Mouse (Mus musculus) heart, embryonic 12.5 days (tissue): Measurements from ENCODE around the gene Sf3b4. TPM values are rescaled to one million over a fixed set of nuclear protein-coding genes. Genes with fewer than 3 reads are reported as not detected.

Experiments
- ATAC-seq: fragments of 200-750 bp; cut with Nextera tagmentation; 2 replicates; pipeline ENCODE4 v1.8.0; 2017; ENCODE audit warnings: moderate TSS enrichment, moderate library complexity; ENCODE audit not compliant: insufficient number of reproducible peaks, low FRiP score
- H3K27ac ChIP-seq: fragments of 300-500 bp; sonication (generic); 2 replicates; pipeline ENCODE4 v1.5.1; 2016; ENCODE audit warnings: mild to moderate bottlenecking, moderate library complexity; ENCODE audit not compliant: poor library complexity, severe bottlenecking
- H3K27me3 ChIP-seq: fragments of 300-500 bp; sonication (generic); replicated peaks from 2 replicates; pipeline ENCODE4 v1.6.1; 2016; ENCODE audit warnings: mild to moderate bottlenecking, moderate library complexity
- H3K36me3 ChIP-seq: fragments of 300-500 bp; sonication (generic); 2 replicates; pipeline ENCODE4 v1.6.1; 2016; ENCODE audit warnings: mild to moderate bottlenecking, moderate library complexity
- H3K4me1 ChIP-seq: fragments of 300-500 bp; sonication (generic); replicated peaks from 2 replicates; pipeline ENCODE4 v1.6.1; 2016; ENCODE audit warnings: mild to moderate bottlenecking
- H3K4me2 ChIP-seq: fragments of 300-500 bp; sonication (generic); 2 replicates; pipeline ENCODE4 v1.6.1; 2016; ENCODE audit warnings: mild to moderate bottlenecking, moderate library complexity
- H3K4me3 ChIP-seq: fragments of 300-500 bp; sonication (generic); 2 replicates; pipeline ENCODE4 v1.5.1; 2016; ENCODE audit warnings: mild to moderate bottlenecking
- H3K9ac ChIP-seq: fragments of 300-500 bp; sonication (generic); 2 replicates; pipeline ENCODE4 v1.6.1; 2016; ENCODE audit warnings: mild to moderate bottlenecking, moderate library complexity
- H3K9me3 ChIP-seq: fragments of 300-500 bp; sonication (generic); replicated peaks from 2 replicates; pipeline ENCODE4 v1.6.1; 2016; ENCODE audit warnings: mild to moderate bottlenecking, moderate library complexity
- WGBS: fragments of 180-500 bp; shearing (Covaris S2); methylation state at CpG from one replicate; pipeline ENCODE4 v1.1.7; 2016; 5-methylcytosine and 5-hydroxymethylcytosine counted together
- polyA plus RNA-seq: library from polyadenylated mRNA; unstranded; fragments of >200 nt; fragmentation: Nextera tagmentation; extraction: Ambion mirVana; gene quantifications from 2 replicates; pipeline ENCODE4 v1.2.1, GENCODE M21; 2016

The Sf3b4 gene
- polyA plus RNA-seq = 107 and 108 TPM in 2 replicates

DNA sequence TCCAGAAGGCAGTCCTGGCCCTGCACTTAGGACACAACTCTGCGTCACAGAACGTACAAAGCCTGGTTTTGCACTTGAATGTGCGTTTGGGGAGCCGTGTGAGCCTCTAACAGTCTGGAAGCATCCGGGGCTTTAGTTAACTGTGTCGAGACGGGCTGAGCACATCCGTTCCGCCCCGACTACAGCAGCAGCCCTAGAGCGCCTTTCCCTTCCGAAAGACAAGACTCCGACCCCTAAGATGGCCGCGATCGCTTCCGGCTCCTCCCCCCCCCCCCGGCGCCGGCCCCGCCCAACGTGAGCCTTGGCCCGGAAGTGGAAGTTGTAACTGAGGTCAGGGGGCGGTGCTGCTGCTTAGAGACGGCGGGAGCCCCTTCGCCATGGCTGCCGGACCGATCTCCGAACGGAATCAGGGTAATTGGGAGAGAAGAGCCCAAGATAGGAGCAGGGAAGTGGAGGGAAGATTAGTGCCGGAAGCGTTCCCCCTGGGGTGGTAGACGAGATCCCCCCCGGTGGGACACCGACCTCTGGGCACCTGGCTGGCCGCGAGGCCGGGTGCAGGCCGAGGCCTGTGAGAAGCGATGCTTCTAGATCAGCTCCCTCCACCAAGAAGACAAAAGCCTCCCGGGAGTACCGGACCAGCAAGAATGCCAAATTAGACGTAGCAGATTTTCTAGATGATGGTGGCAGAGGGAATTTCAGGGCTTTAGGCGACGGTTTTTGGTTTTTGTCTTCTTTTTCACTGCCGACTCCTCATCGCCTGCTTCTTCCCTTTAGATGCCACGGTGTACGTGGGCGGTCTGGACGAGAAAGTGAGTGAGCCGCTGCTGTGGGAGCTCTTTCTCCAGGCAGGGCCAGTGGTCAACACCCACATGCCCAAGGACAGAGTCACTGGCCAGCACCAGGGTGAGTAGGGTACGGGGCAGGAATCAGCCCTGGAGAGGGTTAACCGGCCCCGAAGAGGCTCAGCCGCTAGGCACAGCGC is at the start of gene Sf3b4:
Gene Sf3b4 (plus strand): TSS at position 136 of the 982 bp plus-strand sequence.
- ATAC-seq = peak; percentile 92
- H3K27me3 ChIP-seq = no peaks in the 10 kb centered on the region
- peak within 1 kb of the TSS; percentile 96 for H3K27ac ChIP-seq
- H3K4me3 ChIP-seq = peak within 1 kb of the TSS; percentile 98
- WGBS = under 1% methylated on average over 58 of the region's 58 CpGs
- peaks cover 43% of the 10 kb centered on the region for H3K36me3 ChIP-seq
- H3K4me1 ChIP-seq = peaks cover 43% of the 10 kb centered on the region
- no peaks in the 10 kb centered on the region for H3K9me3 ChIP-seq
- peak within 1 kb of the TSS; percentile 98 for H3K4me2 ChIP-seq
- peak within 1 kb of the TSS; percentile 94 for H3K9ac ChIP-seq

DNA sequence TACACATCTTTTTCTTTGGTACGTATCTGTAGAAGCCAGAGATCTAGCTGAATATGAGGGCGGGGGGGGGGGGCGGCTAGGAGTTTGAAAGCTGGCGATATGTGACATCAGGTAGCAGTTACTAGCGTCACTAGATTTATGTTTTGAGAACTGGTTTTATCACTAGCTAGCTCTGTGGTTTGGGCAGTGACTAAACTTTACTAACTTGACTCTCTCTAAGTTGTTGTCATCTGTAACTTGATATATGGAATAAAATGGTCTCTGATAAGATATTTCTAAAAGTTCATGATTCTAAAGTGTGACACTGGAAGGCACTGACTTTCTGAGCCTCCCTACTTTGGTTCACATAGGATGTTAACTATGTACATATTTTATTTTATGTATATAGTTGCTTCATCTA is 47.9 kb upstream of the Sf3b4 start:
- H3K27ac ChIP-seq = no peak overlapping the region
- peaks cover 16% of the 10 kb centered on the region for H3K4me1 ChIP-seq
- no peak overlapping the region for H3K4me3 ChIP-seq
- H3K27me3 ChIP-seq = no peaks in the 10 kb centered on the region
- no peak overlapping the region for H3K4me2 ChIP-seq
- no peaks in the 10 kb centered on the region for H3K9me3 ChIP-seq
- WGBS = 87% methylated on average over 5 of the region's 5 CpGs
- 0 out of 2 replicates have a peak, but pooled peaks cover 4% of the 10 kb centered on the region for H3K36me3 ChIP-seq
- ATAC-seq = no peak
- no peak overlapping the region for H3K9ac ChIP-seq

DNA sequence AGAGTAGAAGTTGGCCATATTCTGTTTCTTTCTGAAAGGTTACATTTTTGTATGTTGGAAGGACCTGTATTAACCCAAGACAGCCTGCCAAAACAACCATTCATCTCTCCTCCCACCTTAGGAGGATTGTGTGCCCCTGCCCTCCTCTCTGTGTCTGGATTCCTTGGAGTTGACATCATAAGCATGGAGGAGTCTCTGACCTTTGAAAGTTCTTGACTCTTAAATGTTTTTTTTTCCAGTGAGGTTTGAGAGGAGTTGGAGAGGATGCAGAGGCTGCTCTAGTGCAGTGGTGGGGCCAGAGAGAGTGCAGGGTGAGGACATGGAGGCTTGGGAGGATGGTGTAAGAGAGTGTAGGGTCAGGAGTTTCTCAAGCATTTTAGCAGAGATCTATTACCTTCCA is 44.0 kb upstream of the Sf3b4 start:
- Histone ChIP-seq H3K4me2 (no peak overlapping the region), H3K27me3 (no peaks in the 10 kb centered on the region), H3K9ac (no peak overlapping the region), H3K4me1 (peaks cover 28% of the 10 kb centered on the region), H3K27ac (peak overlapping the region; percentile 28; the same call in 1 of the 2 replicates), H3K36me3 (0 out of 2 replicates have a peak, but pooled peaks cover 3% of the 10 kb centered on the region), H3K4me3 (no peak overlapping the region), H3K9me3 (no peaks in the 10 kb centered on the region)
- peak; percentile 55 for ATAC-seq

DNA sequence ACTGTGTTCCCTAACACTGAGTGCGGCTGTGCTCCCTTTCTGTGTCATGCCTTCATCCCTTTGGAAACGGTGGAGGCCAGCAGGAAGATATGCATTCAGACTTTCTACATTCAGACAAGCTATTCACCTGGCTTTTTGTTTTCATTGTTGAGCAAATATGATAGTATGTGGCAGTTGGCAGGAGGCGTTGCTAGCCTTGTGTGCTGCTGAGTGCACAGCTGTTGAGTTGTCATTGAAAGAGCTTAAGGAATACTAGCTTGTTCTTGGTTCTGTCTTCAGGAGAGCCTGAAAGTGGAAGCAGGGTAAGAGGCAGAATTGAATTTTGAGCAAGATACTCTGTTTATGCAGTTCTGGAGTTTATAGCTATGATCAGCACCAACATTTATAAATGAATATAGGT is 39.7 kb upstream of the Sf3b4 start:
- Histone ChIP-seq H3K4me3 (no peak overlapping the region), H3K27ac (no peak overlapping the region), H3K9me3 (no peaks in the 10 kb centered on the region), H3K27me3 (no peaks in the 10 kb centered on the region), H3K36me3 (peaks cover 8% of the 10 kb centered on the region; the same call in 1 of the 2 replicates), H3K4me2 (no peak overlapping the region), H3K4me1 (peaks cover 34% of the 10 kb centered on the region), H3K9ac (no peak overlapping the region)
- ATAC-seq = no peak
- WGBS = 82% methylated on average over 3 of the region's 3 CpGs

DNA sequence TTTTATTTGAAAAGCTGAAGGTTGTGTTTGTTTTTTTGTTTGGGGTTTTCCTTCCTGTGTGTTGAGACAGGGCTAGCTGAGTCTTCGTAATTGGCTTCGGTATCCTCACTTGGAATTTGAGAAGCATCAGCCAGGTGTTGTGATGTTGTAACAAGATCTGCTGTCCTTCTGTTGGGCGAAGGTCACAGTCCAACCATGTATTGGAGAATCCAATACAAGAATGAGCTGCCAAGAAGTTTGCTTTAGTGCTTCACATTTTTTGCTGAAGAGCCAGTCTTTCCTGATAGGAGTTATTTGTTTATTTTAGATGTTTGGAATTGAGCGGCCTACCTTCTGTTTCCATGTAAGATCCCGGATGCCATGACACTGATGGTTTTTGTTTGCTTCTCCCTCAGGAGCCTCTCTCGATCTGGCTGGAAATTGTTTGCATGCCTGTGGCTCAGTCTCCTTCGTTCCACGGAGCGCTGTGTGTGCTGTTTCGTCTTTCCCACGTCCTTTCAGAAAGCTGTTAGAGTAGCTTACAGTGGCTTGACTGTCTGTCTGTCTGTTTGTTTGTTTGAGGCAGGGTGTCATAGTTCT is 38.7 kb upstream of the Sf3b4 start:
- H3K9me3 ChIP-seq = no peaks in the 10 kb centered on the region
- no peak for ATAC-seq
- no peak overlapping the region for H3K9ac ChIP-seq
- WGBS = 63% methylated on average over 11 of the region's 11 CpGs
- H3K4me1 ChIP-seq = peaks cover 29% of the 10 kb centered on the region
- H3K4me3 ChIP-seq = no peak overlapping the region
- H3K36me3 ChIP-seq = peaks cover 11% of the 10 kb centered on the region; the same call in 1 of the 2 replicates
- no peak overlapping the region for H3K27ac ChIP-seq
- no peak overlapping the region for H3K4me2 ChIP-seq
- H3K27me3 ChIP-seq = no peaks in the 10 kb centered on the region

DNA sequence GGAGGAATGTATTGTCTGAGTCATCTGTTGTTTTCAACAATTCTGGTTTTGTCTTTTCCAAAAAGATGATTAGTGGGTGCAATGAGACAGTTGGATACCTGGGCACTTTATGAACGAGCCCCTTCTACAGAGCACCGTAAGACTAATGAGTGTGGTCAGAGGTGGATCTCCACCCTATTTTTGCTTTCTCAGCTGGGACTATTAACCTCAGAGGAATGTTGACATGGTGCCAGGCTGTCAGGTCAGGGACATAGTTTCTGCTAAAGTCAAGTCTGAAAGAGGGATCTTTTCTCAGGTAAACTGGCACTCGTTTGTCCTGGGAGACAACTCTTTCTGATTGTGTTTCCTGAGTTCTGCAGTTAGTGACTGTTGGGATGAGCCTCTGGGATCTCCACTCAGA is 37.1 kb upstream of the Sf3b4 start:
- no peaks in the 10 kb centered on the region for H3K9me3 ChIP-seq
- peaks cover 15% of the 10 kb centered on the region for H3K4me1 ChIP-seq
- H3K27ac ChIP-seq = no peak overlapping the region
- H3K4me3 ChIP-seq = no peak overlapping the region
- WGBS = 82% methylated on average over 3 of the region's 3 CpGs
- H3K4me2 ChIP-seq = no peak overlapping the region
- ATAC-seq = no peak
- H3K36me3 ChIP-seq = peaks cover 20% of the 10 kb centered on the region
- H3K9ac ChIP-seq = no peak overlapping the region
- H3K27me3 ChIP-seq = no peaks in the 10 kb centered on the region

DNA sequence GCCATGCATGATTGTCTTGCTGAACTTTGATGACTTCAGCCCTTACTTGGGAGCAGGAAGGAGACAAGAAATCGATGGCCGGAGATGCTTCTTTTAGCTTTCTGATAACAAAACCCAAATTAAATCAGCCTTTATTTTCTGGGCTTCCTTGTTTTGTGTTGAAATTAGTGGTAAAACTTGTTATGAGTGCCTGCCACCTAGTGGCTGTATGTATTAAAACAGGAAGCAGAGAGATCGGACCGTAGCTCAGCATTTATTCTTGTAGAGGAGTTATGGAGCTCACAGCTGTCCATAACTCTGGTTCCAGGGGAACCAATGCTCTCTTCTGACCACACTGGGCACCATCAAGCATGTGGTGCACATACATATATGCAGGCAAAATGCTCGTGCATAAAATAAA is 24.2 kb upstream of the Sf3b4 start:
- Histone ChIP-seq H3K4me1 (no peaks in the 10 kb centered on the region), H3K9me3 (no peaks in the 10 kb centered on the region), H3K9ac (no peak overlapping the region), H3K4me2 (no peak overlapping the region), H3K4me3 (no peak overlapping the region), H3K36me3 (peaks cover 58% of the 10 kb centered on the region), H3K27me3 (no peaks in the 10 kb centered on the region), H3K27ac (no peak overlapping the region)
- WGBS = 14% methylated on average over 5 of the region's 5 CpGs
- no peak for ATAC-seq

DNA sequence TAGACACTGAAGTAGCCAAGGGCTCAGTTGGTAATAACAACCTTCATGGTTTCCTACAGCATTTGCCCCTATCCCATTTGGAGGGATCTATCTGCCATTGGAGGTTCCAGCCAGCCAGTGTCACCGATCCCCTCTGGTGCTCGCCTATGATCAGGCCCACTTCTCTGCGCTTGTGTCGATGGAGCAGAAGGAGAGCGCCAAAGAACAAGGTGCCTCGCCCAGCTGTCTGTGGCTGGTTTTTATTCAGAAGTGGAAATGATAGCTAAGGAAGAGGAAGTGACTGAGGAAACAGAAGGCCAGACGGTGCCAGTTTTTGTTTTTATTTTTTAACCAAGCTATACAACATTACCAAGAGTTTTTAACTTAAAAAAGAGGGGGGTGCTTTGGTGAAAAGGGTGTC is 20.3 kb upstream of the Sf3b4 start:
- H3K9ac ChIP-seq = no peak overlapping the region
- no peaks in the 10 kb centered on the region for H3K9me3 ChIP-seq
- peaks cover 68% of the 10 kb centered on the region for H3K36me3 ChIP-seq
- ATAC-seq = no peak
- H3K4me3 ChIP-seq = no peak overlapping the region
- H3K4me1 ChIP-seq = no peaks in the 10 kb centered on the region
- no peak overlapping the region for H3K27ac ChIP-seq
- no peak overlapping the region for H3K4me2 ChIP-seq
- 82% methylated on average over 7 of the region's 7 CpGs for WGBS
- no peaks in the 10 kb centered on the region for H3K27me3 ChIP-seq

DNA sequence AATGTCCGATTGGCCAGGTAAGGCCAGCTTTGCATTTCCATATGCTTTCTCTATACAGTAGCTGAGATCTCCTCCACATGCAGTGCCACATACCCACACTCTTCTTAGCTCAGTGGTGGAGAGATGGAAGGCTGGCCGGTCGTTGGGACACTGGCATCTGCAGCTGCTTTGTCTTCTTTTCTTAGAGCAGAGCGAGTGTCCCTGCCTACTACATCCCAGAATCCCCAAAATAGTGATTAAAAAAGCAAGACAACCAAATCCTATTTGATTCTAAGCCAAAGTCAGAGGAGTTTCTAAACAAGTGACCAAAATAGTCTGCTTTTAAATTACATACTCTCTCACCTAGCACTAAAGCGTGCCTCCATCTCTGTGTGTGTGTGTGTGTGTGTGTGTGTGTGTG is 19.5 kb upstream of the Sf3b4 start:
- Histone ChIP-seq H3K9me3 (no peaks in the 10 kb centered on the region), H3K27me3 (no peaks in the 10 kb centered on the region), H3K4me2 (no peak overlapping the region), H3K4me3 (no peak overlapping the region), H3K36me3 (peaks cover 73% of the 10 kb centered on the region), H3K4me1 (no peaks in the 10 kb centered on the region), H3K9ac (no peak overlapping the region), H3K27ac (no peak overlapping the region)
- 91% methylated on average over 5 of the region's 5 CpGs for WGBS
- ATAC-seq = no peak

DNA sequence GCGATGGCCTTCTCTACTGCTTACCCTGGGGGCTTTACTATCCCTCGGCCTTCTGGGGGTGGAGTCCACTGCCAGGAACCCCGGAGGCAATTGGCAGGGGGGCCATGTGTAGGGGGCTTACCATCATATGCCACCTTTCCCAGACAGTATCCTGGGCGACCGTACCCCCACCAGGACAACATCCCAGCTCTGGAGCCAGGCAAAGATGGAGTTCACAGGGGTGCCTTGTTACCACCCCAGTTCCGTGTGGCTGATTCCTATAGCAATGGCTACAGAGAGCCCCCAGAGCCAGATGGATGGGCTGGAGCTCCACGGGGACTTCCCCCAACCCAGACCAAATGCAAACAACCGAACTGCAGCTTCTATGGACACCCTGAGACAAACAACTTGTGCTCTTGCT is 16.6 kb upstream of the Sf3b4 start:
- no peak overlapping the region for H3K4me2 ChIP-seq
- ATAC-seq = no peak
- WGBS = 81% methylated on average over 8 of the region's 8 CpGs
- peaks cover 64% of the 10 kb centered on the region for H3K36me3 ChIP-seq
- peaks cover 9% of the 10 kb centered on the region for H3K4me1 ChIP-seq
- no peaks in the 10 kb centered on the region for H3K9me3 ChIP-seq
- H3K4me3 ChIP-seq = no peak overlapping the region
- H3K27me3 ChIP-seq = no peaks in the 10 kb centered on the region
- H3K9ac ChIP-seq = no peak overlapping the region
- no peak overlapping the region for H3K27ac ChIP-seq

DNA sequence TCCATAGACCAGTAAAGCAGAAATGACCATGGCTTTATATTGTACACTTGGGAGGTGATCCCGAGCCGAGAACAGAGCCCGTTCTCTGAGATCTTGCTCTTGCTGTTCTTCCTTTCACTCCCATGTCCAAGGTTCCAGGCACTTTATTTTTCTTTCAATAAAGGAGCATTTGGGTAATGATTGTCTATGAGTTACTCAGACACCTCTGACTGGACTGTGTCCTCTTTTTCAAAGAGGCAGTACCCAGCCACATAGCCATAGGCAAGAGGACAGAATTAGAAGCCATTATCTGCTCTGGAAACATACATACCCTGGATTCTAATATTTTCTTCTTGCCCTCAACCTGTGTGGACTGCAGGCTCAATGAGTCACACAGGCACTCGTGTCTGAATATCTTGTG is 12.3 kb upstream of the Sf3b4 start:
- Histone ChIP-seq H3K4me2 (peak overlapping the region; percentile 91), H3K27ac (peak overlapping the region; percentile 79), H3K27me3 (peaks cover 7% of the 10 kb centered on the region; the same call in 1 of the 2 replicates), H3K4me3 (no peak overlapping the region), H3K9me3 (no peaks in the 10 kb centered on the region), H3K9ac (0 out of 2 replicates have a peak overlapping the region, but pooled peaks have one; percentile 72), H3K4me1 (peaks cover 18% of the 10 kb centered on the region), H3K36me3 (peaks cover 21% of the 10 kb centered on the region)
- no peak for ATAC-seq
- 67% methylated on average over 4 of the region's 4 CpGs for WGBS
